Mouse (Mus musculus) bone marrow, adult 2 months (tissue): ENCODE data around the gene Mtmr14.

Experiments used
- CTCF ChIP-seq: fragments of 200-500 bp; IDR thresholded peaks from 2 replicates; pipeline ENCODE4 v1.5.1; 2011; ENCODE audit warnings: low read length, control low read depth; ENCODE audit not compliant: control insufficient read depth, insufficient read depth
- POLR2A ChIP-seq: fragments of 200-500 bp; IDR thresholded peaks from 2 replicates; pipeline ENCODE4 v1.6.1; 2011; ENCODE audit warnings: low read depth, mild to moderate bottlenecking, control low read depth, low read length, borderline replicate concordance; ENCODE audit not compliant: control insufficient read depth

DNA sequence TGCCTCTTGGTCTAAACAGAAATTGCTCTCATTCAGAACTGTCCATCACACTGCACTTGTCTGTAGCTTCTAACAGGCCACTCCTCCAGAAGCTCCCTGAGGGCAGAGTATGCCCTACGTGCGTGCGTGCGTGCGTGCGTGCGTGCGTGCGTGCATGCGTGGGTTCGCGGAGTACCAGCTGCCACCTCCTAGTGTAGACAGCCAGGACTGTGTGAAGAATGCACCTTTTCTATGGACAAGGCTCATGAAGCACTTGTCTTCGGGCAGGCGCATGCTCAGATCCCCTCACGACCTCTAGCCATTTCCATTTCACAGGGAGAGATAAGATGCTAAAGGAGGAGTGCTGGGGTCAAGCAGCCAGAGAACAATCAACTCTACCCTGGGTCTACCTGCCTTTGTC is 51.7 kb downstream of the Mtmr14 start:
- TF ChIP-seq CTCF (no peak), POLR2A (no peak)
